Comparison of ENCODE assay signal across 13 mouse cellular contexts in the genomic region with DNA sequence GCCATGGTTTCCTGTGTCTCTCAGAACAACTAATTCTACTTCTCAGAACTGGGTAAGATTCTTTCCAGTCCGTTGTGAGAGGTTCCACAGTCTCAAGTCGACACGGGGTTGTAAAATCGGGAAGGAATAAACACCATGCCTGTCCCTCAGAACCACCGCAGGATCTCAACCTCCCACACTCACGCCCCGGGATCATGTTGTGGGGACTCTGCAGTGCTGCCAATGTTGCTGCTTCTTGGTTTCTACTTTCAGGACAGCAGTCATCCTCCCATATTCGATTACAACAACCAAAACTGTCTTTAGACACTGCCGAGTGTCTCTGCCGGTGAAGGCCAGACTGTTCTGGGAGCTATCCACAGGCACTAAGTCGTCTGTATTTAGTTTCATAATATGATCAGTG.
"Had no signal": no experiment of that assay in that cellular context is flagged by ENCODE, and none has a peak within 500 bp of the region (broad histone marks: within the 10 kb centered on the region; RNA-seq: fewer than 3 reads in every experiment).

No protein-coding gene starts in this region.

- H3K9ac ChIP-seq: lung, embryonic 14.5 days; midbrain, embryonic 12.5 days; midbrain, embryonic 15.5 days; neural tube, embryonic 12.5 days had no signal

- H3K4me2 ChIP-seq: lung, embryonic 14.5 days; midbrain, embryonic 12.5 days; midbrain, embryonic 15.5 days; neural tube, embryonic 12.5 days had no signal

- H3K27ac ChIP-seq: midbrain, embryonic 10.5 days; midbrain, embryonic 12.5 days; midbrain, embryonic 15.5 days; neural tube, embryonic 12.5 days had no signal

- H3K36me3 ChIP-seq: midbrain, embryonic 10.5 days; midbrain, embryonic 12.5 days; midbrain, embryonic 15.5 days; neural tube, embryonic 12.5 days had no signal

- DNase-seq: lung, adult 18-20 months; lung, embryonic 14.5 days; lung, postnatal 10 days; lung, postnatal 4 days; right cerebral cortex, postnatal 14 days; spleen, adult 18-20 months; thymus, adult 18-20 months; thymus, postnatal 14 days; thymus, postnatal 36 days had no signal

- ATAC-seq: midbrain, embryonic 15.5 days had no signal

- H3K4me3 ChIP-seq: midbrain, embryonic 10.5 days; midbrain, embryonic 12.5 days; midbrain, embryonic 15.5 days; neural tube, embryonic 12.5 days had no signal

- H3K4me1 ChIP-seq: midbrain, embryonic 10.5 days; midbrain, embryonic 12.5 days; neural tube, embryonic 12.5 days had no signal

- H3K9me3 ChIP-seq: midbrain, embryonic 10.5 days; midbrain, embryonic 12.5 days; midbrain, embryonic 15.5 days; neural tube, embryonic 12.5 days had no signal

- H3K27me3 ChIP-seq: midbrain, embryonic 12.5 days; midbrain, embryonic 15.5 days; neural tube, embryonic 12.5 days had no signal
